In the genomic region with DNA sequence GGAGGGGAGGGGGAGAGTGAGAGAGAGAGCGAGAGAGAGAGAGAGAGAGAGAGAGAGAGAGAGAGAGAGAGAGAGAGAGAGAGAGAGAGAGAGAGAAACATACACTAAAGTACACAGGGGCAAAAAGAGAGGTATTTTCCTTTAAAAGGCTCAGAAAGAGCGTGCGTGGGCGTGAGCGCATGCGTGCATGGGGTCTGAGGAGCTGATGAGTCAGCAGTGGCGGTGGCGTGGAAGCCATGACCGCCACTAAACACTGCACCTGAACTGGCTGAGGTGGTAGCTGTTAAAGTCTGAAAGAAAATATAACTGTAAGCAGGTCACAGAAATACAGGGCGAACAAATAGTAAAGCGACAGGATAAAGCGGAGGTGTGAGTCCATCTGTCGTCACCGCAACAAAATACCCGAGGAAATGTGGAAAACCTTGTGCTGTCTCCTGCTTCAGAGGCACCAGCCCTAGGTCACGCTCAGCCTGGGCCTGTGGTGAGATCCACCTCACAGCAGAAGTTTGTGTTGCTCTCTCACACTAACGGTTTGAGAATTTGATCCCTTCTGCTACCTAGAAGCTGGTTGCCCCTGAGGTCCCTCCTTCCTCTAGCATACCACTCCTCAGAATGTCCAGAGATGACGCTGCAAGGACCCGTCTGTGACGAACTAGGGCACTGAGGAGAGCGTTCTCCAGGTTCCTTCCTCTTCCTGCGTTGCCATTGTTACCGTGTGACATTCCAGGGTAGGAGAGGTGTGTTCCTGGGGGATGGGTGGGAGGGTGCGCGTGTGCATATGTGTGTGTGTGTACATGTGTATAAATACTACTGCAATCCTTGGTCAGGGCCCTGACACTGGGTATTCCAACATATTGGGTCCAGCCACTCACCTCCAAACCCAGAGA, we compare ENCODE assay signal across 10 mouse cellular contexts. TPM values are rescaled to one million over a fixed set of nuclear protein-coding genes. Genes with fewer than 3 reads are reported as not detected.
A peak's percentile ranks its signal among the peaks of the same experiment; 100 is the strongest.
DNase-seq lines count a peak whose midpoint lies in the region; TF ChIP-seq lines count a peak whose summit lies in the region.
"Had no signal": no experiment of that assay in that cellular context is flagged by ENCODE, and none has a peak within 500 bp of the region (broad histone marks: within the 10 kb centered on the region; RNA-seq: fewer than 3 reads in every experiment).

No protein-coding gene starts in this region.

- peaks cover 26% of the 10 kb centered on the region for H3K4me1 ChIP-seq in E14TG2a.4 (replicated peaks; ENCODE audit: low read depth, low read length)
- H3K4me1 ChIP-seq in thymus, adult 2 months (replicated peaks; ENCODE audit: control insufficient read depth, insufficient read depth, low read length) = no peaks in the 10 kb centered on the region

- no peak overlapping the region for H3K27ac ChIP-seq in thymus, adult 2 months (ENCODE audit: control insufficient read depth, insufficient read depth, low read length)
- H3K27ac ChIP-seq: layer of hippocampus, adult 2 months had no signal

- TF ChIP-seq CTCF in E14TG2a.4 (conservative IDR thresholded peaks at IDR 0.05; ENCODE audit: low read length) = no peak
- TF ChIP-seq CTCF in thymus, adult 2 months (IDR thresholded peaks at IDR 0.05; ENCODE audit: borderline replicate concordance, control insufficient read depth, extremely low read depth, insufficient read depth, low read length, poor library complexity) = no peak

- DNase-seq in kidney, postnatal 10 days = peak; percentile 29
- DNase-seq in kidney, adult 9 months = no peak
- peak; percentile 41 for DNase-seq in 3134 (ENCODE audit: extremely low read depth, insufficient read length, low spot score)
- DNase-seq in heart, postnatal 4 days = peak; percentile 21
- no peak for DNase-seq in thymus, adult 2 months
- DNase-seq in spleen, adult 12 weeks (ENCODE audit: low spot score) = no peak

- H3K27me3 ChIP-seq in E14TG2a.4 (ENCODE audit: insufficient read depth, low read length) = peaks cover 5% of the 10 kb centered on the region; the same call in 1 of the 2 replicates
- H3K27me3 ChIP-seq in thymus, adult 2 months (ENCODE audit: control insufficient read depth, insufficient read depth, low read length) = no peaks in the 10 kb centered on the region

- no peak for TF ChIP-seq POLR2A in thymus, adult 2 months (IDR thresholded peaks at IDR 0.05; ENCODE audit: control insufficient read depth, extremely low read depth, insufficient read depth, low read length, poor library complexity)

- H3K36me3 ChIP-seq in E14TG2a.4 (ENCODE audit: insufficient read depth, low read length) = no peaks in the 10 kb centered on the region
- H3K36me3 ChIP-seq in thymus, adult 2 months (ENCODE audit: control insufficient read depth, insufficient read depth, low read length) = no peaks in the 10 kb centered on the region

- H3K4me3 ChIP-seq in E14TG2a.4 (replicated peaks; ENCODE audit: low read length) = peak overlapping the region; percentile 26; the same call in 1 of the 2 replicates
- no peak overlapping the region for H3K4me3 ChIP-seq in thymus, adult 2 months (ENCODE audit: control insufficient read depth, insufficient read depth, low read length)
- H3K4me3 ChIP-seq: erythroblast, embryonic 14.5 days; layer of hippocampus, adult 2 months had no signal

- 68% methylated on average over 24 of the region's 25 CpGs for WGBS in thymus, adult 2 months

- H3K9me3 ChIP-seq in E14TG2a.4 (ENCODE audit: low read length) = no peaks in the 10 kb centered on the region

RNA-seq across cellular contexts. Expression of a gene that starts 38.8 kb away (rescaled TPM):
- total RNA-seq in heart, postnatal 4 days (2021) = not detected
- polyA plus RNA-seq in thymus, adult 2 months (2012; rRNA removed) = 0.05 TPM in 1 of 2 replicates, not detected in the other
- polyA plus RNA-seq: activated CD4-positive, CD25-positive, alpha-beta regulatory T cell, adult 4 months; erythroblast, embryonic 14.5 days had no signal

Comparison
In these comparisons a context has a peak if more than half of its experiments do, and no peak if none do; other contexts are left out.
1. DNase-seq: peak in kidney, postnatal 10 days (single experiment), 3134 (single experiment) and heart, postnatal 4 days (single experiment); none in kidney, adult 9 months (single experiment), thymus, adult 2 months (single experiment) and spleen, adult 12 weeks (single experiment).